Mouse (Mus musculus) cerebellum, adult 2 months (tissue): ENCODE measurements at regions not wholly inside any gene's neighbourhood (a gene's known extent, or its start where the extent isn't known, plus 50 kb on each side); places are given as distances from the start of the nearest gene placed in this dataset.

ENCODE experiments used
- CTCF ChIP-seq: fragments of 200-500 bp; IDR thresholded peaks from 2 replicates; pipeline ENCODE4 v1.5.1; 2011; ENCODE audit warnings: low read depth, mild to moderate bottlenecking, control low read depth, low read length, moderate library complexity, borderline replicate concordance; ENCODE audit not compliant: insufficient read depth
- POLR2A ChIP-seq: fragments of 200-500 bp; IDR thresholded peaks from 2 replicates; pipeline ENCODE4 v1.6.1; 2011; ENCODE audit warnings: low read length, control low read depth, borderline replicate concordance; ENCODE audit not compliant: insufficient read depth

DNA sequence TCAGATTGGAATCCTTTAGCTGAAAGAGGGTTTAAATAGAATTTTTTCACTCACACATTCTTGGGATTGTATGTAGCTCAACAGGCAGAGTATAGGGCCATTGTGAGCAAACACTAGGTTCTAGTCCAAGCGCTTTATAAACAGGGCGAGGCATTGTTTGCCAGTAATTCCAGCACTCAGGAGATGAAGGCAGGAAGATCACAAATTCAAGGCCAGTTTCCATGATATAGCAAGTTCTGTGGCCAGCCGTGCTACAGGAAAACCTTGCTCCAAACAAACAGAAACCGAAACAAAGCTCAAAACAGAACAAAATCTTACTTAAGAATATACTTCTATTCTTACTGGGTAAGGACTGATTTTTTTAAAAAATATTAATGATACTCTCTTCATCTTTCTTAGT, 159.0 kb downstream of the Tmsb4x start:
- TF ChIP-seq POLR2A, result no peak
- no peak for TF ChIP-seq CTCF
